21 mouse cellular contexts compared by ENCODE assay signal in genomic region chr1:33690087-33690448, GRCm38 (mm10).
"Had no signal": no experiment of that assay in that cellular context is flagged by ENCODE, and none has a peak within 500 bp of the region (broad histone marks: within the 10 kb centered on the region; RNA-seq: fewer than 3 reads in every experiment).

No protein-coding gene starts in this region.

- H3K9ac ChIP-seq: kidney, embryonic 15.5 days; limb, embryonic 12.5 days; limb, embryonic 15.5 days; liver, embryonic 14.5 days; liver, postnatal 0 days; lung, embryonic 14.5 days; midbrain, embryonic 12.5 days; midbrain, embryonic 15.5 days; neural tube, embryonic 12.5 days; neural tube, embryonic 15.5 days; stomach, embryonic 15.5 days had no signal

- H3K27me3 ChIP-seq: kidney, embryonic 15.5 days; limb, embryonic 12.5 days; limb, embryonic 15.5 days; midbrain, embryonic 12.5 days; midbrain, embryonic 15.5 days; neural tube, embryonic 12.5 days; neural tube, embryonic 15.5 days; stomach, embryonic 15.5 days had no signal

- H3K4me2 ChIP-seq: kidney, embryonic 15.5 days; limb, embryonic 12.5 days; limb, embryonic 15.5 days; liver, embryonic 11.5 days; lung, embryonic 14.5 days; midbrain, embryonic 12.5 days; midbrain, embryonic 15.5 days; neural tube, embryonic 12.5 days; neural tube, embryonic 15.5 days; stomach, embryonic 15.5 days had no signal

- ATAC-seq: liver, postnatal 0 days; lung, postnatal 0 days; midbrain, embryonic 15.5 days had no signal

- H3K27ac ChIP-seq: kidney, embryonic 15.5 days; limb, embryonic 12.5 days; limb, embryonic 15.5 days; liver, embryonic 14.5 days; macrophage; midbrain, embryonic 12.5 days; midbrain, embryonic 15.5 days; neural tube, embryonic 12.5 days; neural tube, embryonic 15.5 days; stomach, embryonic 15.5 days had no signal

- H3K4me3 ChIP-seq: kidney, embryonic 15.5 days; limb, embryonic 12.5 days; limb, embryonic 15.5 days; midbrain, embryonic 12.5 days; midbrain, embryonic 15.5 days; neural tube, embryonic 12.5 days; neural tube, embryonic 15.5 days; stomach, embryonic 15.5 days had no signal

- DNase-seq: kidney, postnatal 10 days; kidney, postnatal 4 days; left cerebral cortex, postnatal 4 days; liver, postnatal 0 days; lung, embryonic 14.5 days; right cerebral cortex, adult 18-20 months; right cerebral cortex, postnatal 25 days; spleen, adult 18-20 months; thymus, postnatal 25 days had no signal

- H3K9me3 ChIP-seq: kidney, embryonic 15.5 days; limb, embryonic 12.5 days; limb, embryonic 15.5 days; midbrain, embryonic 12.5 days; midbrain, embryonic 15.5 days; neural tube, embryonic 12.5 days; neural tube, embryonic 15.5 days; stomach, embryonic 15.5 days had no signal

- H3K4me1 ChIP-seq: kidney, embryonic 15.5 days; limb, embryonic 15.5 days; midbrain, embryonic 12.5 days; midbrain, embryonic 15.5 days; neural tube, embryonic 12.5 days; neural tube, embryonic 15.5 days; stomach, embryonic 15.5 days had no signal

- H3K36me3 ChIP-seq: kidney, embryonic 15.5 days; limb, embryonic 12.5 days; limb, embryonic 15.5 days; midbrain, embryonic 12.5 days; midbrain, embryonic 15.5 days; neural tube, embryonic 12.5 days; neural tube, embryonic 15.5 days; stomach, embryonic 15.5 days had no signal
